Comparison of ENCODE assay signal across 13 mouse cellular contexts in the genomic region with DNA sequence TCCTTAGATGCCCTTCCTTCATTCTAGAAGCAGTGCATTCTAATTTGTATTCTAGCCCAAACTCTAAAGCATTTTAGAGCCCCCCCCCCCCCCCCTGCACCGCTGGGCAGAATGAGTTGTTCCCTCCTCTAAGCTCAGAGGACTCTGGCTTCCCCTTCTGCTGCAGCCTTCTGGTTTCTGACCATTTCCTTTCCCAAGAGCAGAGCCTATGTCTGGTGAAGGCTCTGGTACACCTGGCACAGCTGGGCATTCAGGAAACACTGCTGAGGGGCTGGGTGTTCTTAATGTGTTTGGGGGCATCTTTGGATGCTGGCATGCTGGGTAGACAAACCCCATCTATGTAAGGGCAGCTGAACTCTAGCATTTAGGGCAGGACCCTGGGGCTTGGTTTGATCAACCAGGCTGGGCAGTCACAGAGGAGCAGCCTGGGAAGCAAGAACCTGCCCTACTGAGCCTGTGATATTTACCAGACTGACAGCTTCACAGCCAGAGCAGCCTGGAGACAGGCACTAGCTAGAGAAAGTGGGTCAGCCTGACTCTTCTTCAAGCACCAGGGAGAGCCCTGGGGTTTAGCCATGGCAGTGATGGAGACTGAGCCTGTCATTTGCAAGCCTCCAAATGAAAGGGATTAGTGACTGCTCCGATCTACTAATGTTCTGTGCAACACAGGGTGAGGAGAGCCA.
DNase-seq lines count a peak whose midpoint lies in the region; ATAC-seq lines count a peak whose summit lies in the region.
"Had no signal": no experiment of that assay in that cellular context is flagged by ENCODE, and none has a peak within 500 bp of the region (broad histone marks: within the 10 kb centered on the region; RNA-seq: fewer than 3 reads in every experiment).

No protein-coding gene starts in this region.

- no peaks in the 10 kb centered on the region for H3K27me3 ChIP-seq in midbrain, embryonic 15.5 days (replicated peaks)
- H3K27me3 ChIP-seq: liver, embryonic 13.5 days had no signal

- no peak overlapping the region for H3K4me3 ChIP-seq in midbrain, embryonic 15.5 days
- H3K4me3 ChIP-seq: liver, embryonic 13.5 days had no signal

- peak; percentile 36 to 58 for DNase-seq in adrenal gland, adult (ENCODE audit: inconsistent age in 2 of 2, low spot score in 1 of 2)
- no peak for DNase-seq in adrenal gland, adult 18-20 months (ENCODE audit: low spot score in 2 of 2)
- DNase-seq in MN1 (ENCODE audit: low spot score): peak; percentile 83
- DNase-seq in cerebellum, adult 9-11 months: peak; percentile 84
- no peak for DNase-seq in layer of hippocampus, adult 18-20 months (ENCODE audit: low spot score in 2 of 2)
- no peak for DNase-seq in adrenal gland, postnatal 10 days
- DNase-seq in left cerebral cortex, adult 8-10 months (ENCODE audit: low spot score in 2 of 2): no peak
- DNase-seq: gastrocnemius, postnatal 36 days; layer of hippocampus, adult 9-11 months; liver, embryonic 13.5 days; lung, postnatal 14 days had no signal

- no peaks in the 10 kb centered on the region for H3K36me3 ChIP-seq in midbrain, embryonic 15.5 days (replicated peaks)
- H3K36me3 ChIP-seq: liver, embryonic 13.5 days had no signal

- no peak overlapping the region for H3K4me2 ChIP-seq in midbrain, embryonic 15.5 days
- H3K4me2 ChIP-seq: liver, embryonic 13.5 days had no signal

- ATAC-seq in midbrain, embryonic 15.5 days (replicated peaks): peak; percentile 54; the same call in 1 of the 2 replicates
- ATAC-seq: Patski had no signal

- peaks cover 14% of the 10 kb centered on the region for H3K4me1 ChIP-seq in midbrain, embryonic 15.5 days
- H3K4me1 ChIP-seq: liver, embryonic 13.5 days had no signal

- peak overlapping the region; percentile 57 for H3K27ac ChIP-seq in midbrain, embryonic 15.5 days
- H3K27ac ChIP-seq: liver, embryonic 13.5 days had no signal

- WGBS in midbrain, embryonic 15.5 days: 39% methylated on average over 2 of the region's 2 CpGs

- no peaks in the 10 kb centered on the region for H3K9me3 ChIP-seq in midbrain, embryonic 15.5 days
- H3K9me3 ChIP-seq: liver, embryonic 13.5 days had no signal

- H3K9ac ChIP-seq in midbrain, embryonic 15.5 days: no peak overlapping the region
- H3K9ac ChIP-seq: liver, embryonic 13.5 days had no signal

Comparison
In these comparisons a context has a peak if more than half of its experiments do, and no peak if none do; other contexts are left out.
1. DNase-seq: peak in adrenal gland, adult (2 of 2), MN1 (single experiment) and cerebellum, adult 9-11 months (single experiment); none in adrenal gland, adult 18-20 months (0 of 2), layer of hippocampus, adult 18-20 months (0 of 2), adrenal gland, postnatal 10 days (single experiment) and left cerebral cortex, adult 8-10 months (0 of 2).